Mouse (Mus musculus): ENCODE results near the gene Polg2.

GRCm38 (mm10) chr11:106739116-106739515 is 40.2 kb downstream of the Polg2 start:
- no peak for TF ChIP-seq CTCF (IDR thresholded peaks at IDR 0.05; ENCODE audit: low read depth, low read length)
- no peak for TF ChIP-seq POLR2A (IDR thresholded peaks at IDR 0.05; ENCODE audit: borderline replicate concordance, low read depth, low read length)

All from bone marrow macrophage, adult 2 months (primary cell).